Comparison of ENCODE assay signal across 21 mouse cellular contexts in genomic region chr8:126702294-126702693, GRCm38 (mm10).
DNase-seq lines count a peak whose midpoint lies in the region; ATAC-seq and TF ChIP-seq lines count a peak whose summit lies in the region.
"Had no signal": no experiment of that assay in that cellular context is flagged by ENCODE, and none has a peak within 500 bp of the region (broad histone marks: within the 10 kb centered on the region; RNA-seq: fewer than 3 reads in every experiment).

No protein-coding gene starts in this region.

- H3K4me3 ChIP-seq in kidney, embryonic 15.5 days (replicated peaks): no peak overlapping the region
- no peak overlapping the region for H3K4me3 ChIP-seq in midbrain, embryonic 11.5 days (ENCODE audit: low read depth, low read length)
- H3K4me3 ChIP-seq in midbrain, embryonic 15.5 days: no peak overlapping the region
- no peak overlapping the region for H3K4me3 ChIP-seq in heart, adult 2 months
- H3K4me3 ChIP-seq: forebrain, embryonic 13.5 days; intestine, embryonic 15.5 days; layer of hippocampus, adult 2 months; limb, embryonic 12.5 days had no signal

- peaks cover 41% of the 10 kb centered on the region for H3K4me1 ChIP-seq in kidney, embryonic 15.5 days
- H3K4me1 ChIP-seq in midbrain, embryonic 11.5 days (ENCODE audit: control insufficient read depth, insufficient read depth, low read length): peaks cover 11% of the 10 kb centered on the region; the same call in 1 of the 2 replicates
- peaks cover 14% of the 10 kb centered on the region for H3K4me1 ChIP-seq in midbrain, embryonic 15.5 days
- peaks cover 6% of the 10 kb centered on the region for H3K4me1 ChIP-seq in heart, adult 2 months (ENCODE audit: control insufficient read depth, insufficient read depth, low read length)

- 88% methylated on average over 6 of the region's 6 CpGs for WGBS in kidney, embryonic 15.5 days
- WGBS in midbrain, embryonic 11.5 days: 83% methylated on average over 6 of the region's 6 CpGs
- 82% methylated on average over 6 of the region's 6 CpGs for WGBS in midbrain, embryonic 15.5 days
- 79% methylated on average over 6 of the region's 6 CpGs for WGBS in heart, adult 2 months

- no peak for DNase-seq in kidney, postnatal 25 days
- DNase-seq in midbrain, embryonic 11.5 days (ENCODE audit: low spot score, missing footprints): peak; percentile 41
- DNase-seq in heart, adult 2 months: no peak
- DNase-seq: cerebellum, adult 8-10 months; cerebellum, postnatal 36 days; gastrocnemius, postnatal 25 days; heart, postnatal 36 days; kidney, adult 8-10 months; kidney, postnatal 14 days; lung, adult 2 months; lung, postnatal 36 days; spleen, adult 18-20 months had no signal

- H3K9me3 ChIP-seq in kidney, embryonic 15.5 days (replicated peaks): no peaks in the 10 kb centered on the region
- H3K9me3 ChIP-seq in midbrain, embryonic 11.5 days (ENCODE audit: control insufficient read depth, low read length): no peaks in the 10 kb centered on the region
- H3K9me3 ChIP-seq in midbrain, embryonic 15.5 days: no peaks in the 10 kb centered on the region
- H3K9me3 ChIP-seq: forebrain, embryonic 13.5 days; intestine, embryonic 15.5 days; limb, embryonic 12.5 days had no signal

- intact Hi-C loops in heart, adult 2 months (cut with DNase I): loop anchor here (10.0 kb wide), 1 partner anchor 537 kb away; no protein-coding TSS in a partner anchor

- no peaks in the 10 kb centered on the region for H3K79me2 ChIP-seq in heart, adult 2 months (replicated peaks; ENCODE audit: control insufficient read depth, insufficient read depth, low read length)

- H3K27me3 ChIP-seq in kidney, embryonic 15.5 days: no peaks in the 10 kb centered on the region
- no peaks in the 10 kb centered on the region for H3K27me3 ChIP-seq in midbrain, embryonic 11.5 days (ENCODE audit: control insufficient read depth, insufficient read depth, low read length)
- no peaks in the 10 kb centered on the region for H3K27me3 ChIP-seq in midbrain, embryonic 15.5 days (replicated peaks)
- no peaks in the 10 kb centered on the region for H3K27me3 ChIP-seq in heart, adult 2 months (ENCODE audit: control insufficient read depth, insufficient read depth, low read length)
- H3K27me3 ChIP-seq: intestine, embryonic 15.5 days had no signal

- ATAC-seq in kidney, embryonic 15.5 days (replicated peaks; ENCODE audit: low FRiP score): no peak
- no peak for ATAC-seq in midbrain, embryonic 11.5 days (ENCODE audit: low FRiP score)
- ATAC-seq in midbrain, embryonic 15.5 days (replicated peaks): no peak
- ATAC-seq in granulocyte monocyte progenitor cell, adult 5-6 weeks (replicated peaks; ENCODE audit: poor library complexity, severe bottlenecking): peak; percentile 71
- peak; percentile 59 for ATAC-seq in megakaryocyte progenitor cell, adult 5-6 weeks (replicated peaks; ENCODE audit: poor library complexity)
- ATAC-seq: forebrain, embryonic 13.5 days; hindbrain, embryonic 16.5 days; intestine, embryonic 15.5 days had no signal

- no peak for TF ChIP-seq CTCF in heart, adult 2 months (IDR thresholded peaks at IDR 0.05)

- H3K27ac ChIP-seq in kidney, embryonic 15.5 days: 0 out of 2 replicates have a peak overlapping the region, but pooled peaks have one; percentile 0
- no peak overlapping the region for H3K27ac ChIP-seq in midbrain, embryonic 11.5 days (ENCODE audit: low read depth, low read length)
- no peak overlapping the region for H3K27ac ChIP-seq in midbrain, embryonic 15.5 days
- H3K27ac ChIP-seq in heart, adult 2 months: no peak overlapping the region
- H3K27ac ChIP-seq: forebrain, embryonic 13.5 days; intestine, embryonic 15.5 days; layer of hippocampus, adult 2 months; limb, embryonic 12.5 days had no signal

- no peaks in the 10 kb centered on the region for H3K36me3 ChIP-seq in kidney, embryonic 15.5 days
- H3K36me3 ChIP-seq in midbrain, embryonic 11.5 days (ENCODE audit: control insufficient read depth, insufficient read depth, low read length): no peaks in the 10 kb centered on the region
- H3K36me3 ChIP-seq in midbrain, embryonic 15.5 days (replicated peaks): no peaks in the 10 kb centered on the region
- no peaks in the 10 kb centered on the region for H3K36me3 ChIP-seq in heart, adult 2 months (ENCODE audit: control insufficient read depth, insufficient read depth, low read length)
- H3K36me3 ChIP-seq: intestine, embryonic 15.5 days; limb, embryonic 12.5 days had no signal

- no peak overlapping the region for H3K4me2 ChIP-seq in kidney, embryonic 15.5 days
- H3K4me2 ChIP-seq in midbrain, embryonic 11.5 days: no peak overlapping the region
- H3K4me2 ChIP-seq in midbrain, embryonic 15.5 days: no peak overlapping the region
- H3K4me2 ChIP-seq: forebrain, embryonic 13.5 days; intestine, embryonic 15.5 days; limb, embryonic 12.5 days had no signal

- TF ChIP-seq POLR2A in heart, adult 2 months (IDR thresholded peaks at IDR 0.05; ENCODE audit: insufficient read depth, low read depth, low read length): no peak

- no peak for TF ChIP-seq EP300 in heart, adult 2 months (IDR thresholded peaks at IDR 0.05; ENCODE audit: insufficient read depth, low read depth, low read length)

- H3K9ac ChIP-seq in kidney, embryonic 15.5 days: no peak overlapping the region
- H3K9ac ChIP-seq in midbrain, embryonic 11.5 days (ENCODE audit: low read length): no peak overlapping the region
- H3K9ac ChIP-seq in midbrain, embryonic 15.5 days: no peak overlapping the region
- no peak overlapping the region for H3K9ac ChIP-seq in heart, adult 2 months (ENCODE audit: low read depth, low read length)
- H3K9ac ChIP-seq: forebrain, embryonic 13.5 days; intestine, embryonic 15.5 days; limb, embryonic 12.5 days had no signal

Comparison
In these comparisons a context has a peak if more than half of its experiments do, and no peak if none do; other contexts are left out.
1. ATAC-seq: peak in granulocyte monocyte progenitor cell, adult 5-6 weeks (single experiment) and megakaryocyte progenitor cell, adult 5-6 weeks (single experiment); none in kidney, embryonic 15.5 days (single experiment), midbrain, embryonic 11.5 days (single experiment) and midbrain, embryonic 15.5 days (single experiment).